ENCODE assay signal across 8 mouse cellular contexts in genomic region chr19:5139640-5140039, GRCm38 (mm10). TPM values are rescaled to one million over a fixed set of nuclear protein-coding genes. Genes with fewer than 3 reads are reported as not detected.
A peak's percentile ranks its signal among the peaks of the same experiment; 100 is the strongest.
DNase-seq lines count a peak whose midpoint lies in the region; ATAC-seq and TF ChIP-seq lines count a peak whose summit lies in the region.

No protein-coding gene starts in this region.

- H3K27ac ChIP-seq in forebrain, embryonic 10.5 days, result no peak overlapping the region
- H3K27ac ChIP-seq in forebrain, embryonic 12.5 days, result no peak overlapping the region
- no peak overlapping the region for H3K27ac ChIP-seq in ES-E14 (ENCODE audit: insufficient read depth, low read depth, low read length, poor library complexity, severe bottlenecking)
- peak overlapping the region; percentile 63 for H3K27ac ChIP-seq in layer of hippocampus, adult 2 months

- ATAC-seq in forebrain, embryonic 12.5 days (ENCODE audit: low FRiP score), result no peak

- no peaks in the 10 kb centered on the region for H3K4me1 ChIP-seq in forebrain, embryonic 10.5 days
- H3K4me1 ChIP-seq in forebrain, embryonic 12.5 days, result no peaks in the 10 kb centered on the region
- H3K4me1 ChIP-seq in ES-E14 (ENCODE audit: control insufficient read depth in 2 of 2, insufficient read depth in 2 of 2, low read length in 2 of 2, poor library complexity in 1 of 2), result no peaks in the 10 kb centered on the region

- peak; percentile 41 for DNase-seq in forebrain, embryonic 10.5 days (ENCODE audit: extremely low spot score, low spot score)
- DNase-seq in ES-E14 (ENCODE audit: low read depth, low spot score), result peak; percentile 54
- DNase-seq in cerebellum, adult 9-11 months, result peak; percentile 76
- peak; percentile 36 for DNase-seq in gastrocnemius, adult 18-20 months (ENCODE audit: low spot score)
- peak; percentile 39 to 69 for DNase-seq in layer of hippocampus, adult 2 months (ENCODE audit: low spot score in 2 of 2)
- peak; percentile 85 for DNase-seq in lung, postnatal 36 days
- peak; percentile 52 to 54 for DNase-seq in right cerebral cortex, postnatal 36 days (ENCODE audit: low spot score in 2 of 2)

- H3K4me3 ChIP-seq in forebrain, embryonic 10.5 days, result no peak overlapping the region
- no peak overlapping the region for H3K4me3 ChIP-seq in forebrain, embryonic 12.5 days (replicated peaks)
- no peak overlapping the region for H3K4me3 ChIP-seq in ES-E14 (ENCODE audit: insufficient read depth in 1 of 2, low read depth in 1 of 2, low read length in 2 of 2, poor library complexity in 1 of 2, severe bottlenecking in 1 of 2)
- no peak overlapping the region for H3K4me3 ChIP-seq in layer of hippocampus, adult 2 months

- H3K9ac ChIP-seq in forebrain, embryonic 12.5 days, result no peak overlapping the region
- H3K9ac ChIP-seq in ES-E14 (ENCODE audit: insufficient read depth, low read depth, low read length, poor library complexity, severe bottlenecking), result no peak overlapping the region

- WGBS in forebrain, embryonic 10.5 days, result 10% methylated on average over 2 of the region's 2 CpGs
- 6% methylated on average over 2 of the region's 2 CpGs for WGBS in forebrain, embryonic 12.5 days

- H3K4me2 ChIP-seq in forebrain, embryonic 12.5 days, result no peak overlapping the region

- in situ Hi-C loops in ES-E14 (cut with MboI; ENCODE audit: low sequenced_read_pairs in 2 of 2, unreplicated experiment in 2 of 2), result no loop called here

- H3K9me3 ChIP-seq in forebrain, embryonic 10.5 days, result no peaks in the 10 kb centered on the region
- no peaks in the 10 kb centered on the region for H3K9me3 ChIP-seq in forebrain, embryonic 12.5 days
- H3K9me3 ChIP-seq in ES-E14 (ENCODE audit: control insufficient read depth, insufficient read depth, low read depth, low read length), result no peaks in the 10 kb centered on the region

- TF ChIP-seq CTCF in layer of hippocampus, adult 2 months (conservative IDR thresholded peaks at IDR 0.05), result peak; percentile 88

- no peaks in the 10 kb centered on the region for H3K27me3 ChIP-seq in forebrain, embryonic 10.5 days (ENCODE audit: poor library complexity, severe bottlenecking)
- no peaks in the 10 kb centered on the region for H3K27me3 ChIP-seq in forebrain, embryonic 12.5 days

- peaks cover 59% of the 10 kb centered on the region for H3K36me3 ChIP-seq in forebrain, embryonic 10.5 days (replicated peaks)
- H3K36me3 ChIP-seq in forebrain, embryonic 12.5 days (replicated peaks), result peaks cover 34% of the 10 kb centered on the region
- H3K36me3 ChIP-seq in ES-E14 (ENCODE audit: control insufficient read depth, insufficient read depth, low read length, poor library complexity, severe bottlenecking), result no peaks in the 10 kb centered on the region; the same call in 1 of the 2 replicates

TF ChIP-seq in ES-E14, 5 proteins besides CTCF, POLR2A, EP300 and RAD21:
- TF ChIP-seq CHD2 (IDR thresholded peaks at IDR 0.05; ENCODE audit: low read depth, low read length) (no peak), HCFC1 (IDR thresholded peaks at IDR 0.05; ENCODE audit: borderline replicate concordance, insufficient read depth, low read length) (no peak), ZNF384 (IDR thresholded peaks at IDR 0.05; ENCODE audit: low read depth, low read length) (no peak)

RNA-seq across cellular contexts. Expression of gene Klc2, which starts 21.3 kb away (rescaled TPM):
- 26.4 and 27.5 TPM in 2 replicates for polyA plus RNA-seq in forebrain, embryonic 10.5 days (2016; fragmentation: Nextera tagmentation; extraction: Ambion mirVana)
- 45.8 and 46.0 TPM in 2 replicates for polyA plus RNA-seq in forebrain, embryonic 12.5 days (2016; fragmentation: Nextera tagmentation; extraction: Ambion mirVana)
- total RNA-seq in ES-E14 (2012; rRNA removed), result 14.7 and 22.9 TPM in 2 replicates
- 10 to 100 TPM; 58.6 to 61.0 TPM for total RNA-seq in gastrocnemius, adult 18-20 months (2021)
- total RNA-seq in layer of hippocampus, adult 2 months (2021), result 100 to 1,000 TPM; 223 to 231 TPM

RNA-seq across cellular contexts. Expression of gene Rab1b, which starts 32.8 kb away (rescaled TPM):
- 253 and 255 TPM in 2 replicates for polyA plus RNA-seq in forebrain, embryonic 10.5 days (2016; fragmentation: Nextera tagmentation; extraction: Ambion mirVana)
- 232 and 237 TPM in 2 replicates for polyA plus RNA-seq in forebrain, embryonic 12.5 days (2016; fragmentation: Nextera tagmentation; extraction: Ambion mirVana)
- total RNA-seq in ES-E14 (2012; rRNA removed), result 78.5 and 96.9 TPM in 2 replicates
- 100 to 1,000 TPM; 117 to 118 TPM for total RNA-seq in gastrocnemius, adult 18-20 months (2021)
- 100 to 1,000 TPM; 156 to 169 TPM for total RNA-seq in layer of hippocampus, adult 2 months (2021)

RNA-seq across cellular contexts. Expression of gene Cnih2, which starts 41.3 kb away (rescaled TPM):
- 33.2 and 34.2 TPM in 2 replicates for polyA plus RNA-seq in forebrain, embryonic 10.5 days (2016; fragmentation: Nextera tagmentation; extraction: Ambion mirVana)
- polyA plus RNA-seq in forebrain, embryonic 12.5 days (2016; fragmentation: Nextera tagmentation; extraction: Ambion mirVana), result 168 and 180 TPM in 2 replicates
- total RNA-seq in ES-E14 (2012; rRNA removed), result 2.5 and 3.7 TPM in 2 replicates
- not detected for total RNA-seq in gastrocnemius, adult 18-20 months (2021)
- total RNA-seq in layer of hippocampus, adult 2 months (2021), result 100 to 1,000 TPM; 614 to 642 TPM

RNA-seq across cellular contexts. Expression of gene Yif1a, which starts 51.3 kb away (rescaled TPM):
- polyA plus RNA-seq in forebrain, embryonic 10.5 days (2016; fragmentation: Nextera tagmentation; extraction: Ambion mirVana), result 67.1 and 74.2 TPM in 2 replicates
- 54.4 and 56.4 TPM in 2 replicates for polyA plus RNA-seq in forebrain, embryonic 12.5 days (2016; fragmentation: Nextera tagmentation; extraction: Ambion mirVana)
- 84.4 and 110 TPM in 2 replicates for total RNA-seq in ES-E14 (2012; rRNA removed)
- total RNA-seq in gastrocnemius, adult 18-20 months (2021), result 10 to 100 TPM; 45.1 to 47.0 TPM
- 10 to 100 TPM; 23.3 to 23.5 TPM for total RNA-seq in layer of hippocampus, adult 2 months (2021)

RNA-seq across cellular contexts. Expression of gene Tmem151a, which starts 54.3 kb away (rescaled TPM):
- polyA plus RNA-seq in forebrain, embryonic 10.5 days (2016; fragmentation: Nextera tagmentation; extraction: Ambion mirVana), result 0.47 and 1.7 TPM in 2 replicates
- polyA plus RNA-seq in forebrain, embryonic 12.5 days (2016; fragmentation: Nextera tagmentation; extraction: Ambion mirVana), result 1.7 and 2.0 TPM in 2 replicates
- 0.89 and 2.3 TPM in 2 replicates for total RNA-seq in ES-E14 (2012; rRNA removed)
- total RNA-seq in gastrocnemius, adult 18-20 months (2021), result under 1 TPM in 1 of 2 experiments, not detected in 1; 0.18 TPM
- total RNA-seq in layer of hippocampus, adult 2 months (2021), result 100 to 1,000 TPM; 112 to 114 TPM

Comparison
In these comparisons a context has a peak if more than half of its experiments do, and no peak if none do; other contexts are left out.
1. RNA of gene Cnih2, which starts 41.3 kb away (total RNA-seq): 614 to 642 TPM in layer of hippocampus, adult 2 months; 2.5 to 3.7 TPM in ES-E14 and not detected in gastrocnemius, adult 18-20 months; every median in the first group is over 100 times any median in the second.
2. Peak in every context shown above with its lines, with median percentiles within 50 percentile points of each other: DNase-seq.